Comparison of ENCODE assay signal across 8 mouse cellular contexts in genomic region chr6:52221337-52221992, GRCm38 (mm10). TPM values are rescaled to one million over a fixed set of nuclear protein-coding genes. Genes with fewer than 3 reads are reported as not detected.
DNase-seq lines count a peak whose midpoint lies in the region; ATAC-seq and TF ChIP-seq lines count a peak whose summit lies in the region.

Gene Hoxa7, minus strand, starts transcription at chr6:52221854.

- peak within 1 kb of the TSS; percentile 78 for H3K9ac ChIP-seq in CH12.LX (ENCODE audit: insufficient read depth, low read depth)
- H3K9ac ChIP-seq in forebrain, embryonic 12.5 days: no peak within 1 kb of the TSS
- H3K9ac ChIP-seq in heart, embryonic 16.5 days (ENCODE audit: low read length): peak within 1 kb of the TSS; percentile 68
- no peak within 1 kb of the TSS for H3K9ac ChIP-seq in liver, embryonic 14.5 days (replicated peaks)
- H3K9ac ChIP-seq in stomach, embryonic 15.5 days: peak within 1 kb of the TSS; percentile 19; the same call in 1 of the 2 replicates

- TF ChIP-seq POLR2A in CH12.LX (IDR thresholded peaks at IDR 0.05; ENCODE audit: low read depth, low read length): peak; percentile 45; the same call in 1 of the 2 replicates

- peaks cover 0 to 6% of the 10 kb centered on the region in 2 experiments for H3K36me3 ChIP-seq in CH12.LX (replicated peaks in 1 of 2; ENCODE audit: control insufficient read depth in 1 of 2, insufficient read depth in 1 of 2, low read length in 1 of 2)
- H3K36me3 ChIP-seq in forebrain, embryonic 12.5 days (replicated peaks): no peaks in the 10 kb centered on the region
- H3K36me3 ChIP-seq in heart, embryonic 16.5 days (ENCODE audit: control insufficient read depth, insufficient read depth): no peaks in the 10 kb centered on the region
- H3K36me3 ChIP-seq in liver, embryonic 14.5 days (replicated peaks; ENCODE audit: control insufficient read depth, insufficient read depth, low read depth): no peaks in the 10 kb centered on the region
- no peaks in the 10 kb centered on the region for H3K36me3 ChIP-seq in stomach, embryonic 15.5 days

- in situ Hi-C loops in CH12.LX (cut with MboI; ENCODE audit: low pct_ligation_motif_present, low pct_unique_long_range_greater_than_20kb, low sequenced_read_pairs): loop anchor here (10.0 to 25.0 kb wide), 3 partner anchors 209 to 1007 kb away; partner anchors contain the start of gene Skap2

- peak within 1 kb of the TSS; percentile 18; the same call in 1 of the 2 replicates for H3K27ac ChIP-seq in CH12.LX (ENCODE audit: insufficient read depth, low read depth)
- no peak within 1 kb of the TSS for H3K27ac ChIP-seq in forebrain, embryonic 12.5 days
- H3K27ac ChIP-seq in heart, embryonic 16.5 days (ENCODE audit: low read length): no peak within 1 kb of the TSS
- H3K27ac ChIP-seq in liver, embryonic 14.5 days: no peak within 1 kb of the TSS
- H3K27ac ChIP-seq in stomach, embryonic 15.5 days: peak within 1 kb of the TSS; percentile 44; the same call in 1 of the 2 replicates

- H3K4me3 ChIP-seq in CH12.LX (replicated peaks in 1 of 3; ENCODE audit: low read depth in 2 of 3, low read length in 2 of 3, poor library complexity in 1 of 3): peak within 1 kb of the TSS; percentile 75 to 87 (median 76)
- peak within 1 kb of the TSS; percentile 39 for H3K4me3 ChIP-seq in forebrain, embryonic 12.5 days (replicated peaks)
- peak within 1 kb of the TSS; percentile 71 for H3K4me3 ChIP-seq in heart, embryonic 16.5 days (ENCODE audit: low read length)
- H3K4me3 ChIP-seq in liver, embryonic 14.5 days (ENCODE audit: insufficient read depth in 1 of 2, low read depth in 2 of 2, low read length in 2 of 2): peak within 1 kb of the TSS; percentile 49 to 51
- H3K4me3 ChIP-seq in stomach, embryonic 15.5 days (replicated peaks): peak within 1 kb of the TSS; percentile 57

- peak; percentile 83 to 98 for TF ChIP-seq CTCF in CH12.LX (conservative IDR thresholded peaks at IDR 0.05 in 1 of 2, IDR thresholded peaks at IDR 0.05 in 1 of 2; ENCODE audit: low read depth in 2 of 2, low read length in 2 of 2)
- peak; percentile 91 for TF ChIP-seq CTCF in liver, embryonic 14.5 days (IDR thresholded peaks at IDR 0.05; ENCODE audit: low read depth)

- DNase-seq in CH12.LX (ENCODE audit: extremely low read depth): peak; percentile 89
- peak; percentile 36 for DNase-seq in c-Kit-positive CD71-positive TER-119-positive erythroid progenitor cells, embryonic 14.5 days (ENCODE audit: low spot score)
- DNase-seq in kidney, postnatal 36 days: peak; percentile 95 to 97
- peak in 2 of 3 experiments; percentile 26 for DNase-seq in liver, embryonic 14.5 days (ENCODE audit: low read depth in 3 of 3, low spot score in 3 of 3)
- DNase-seq in neural tube, embryonic 10.5 days (ENCODE audit: extremely low spot score, low spot score): peak; percentile 97

- peak; percentile 61 for ATAC-seq in forebrain, embryonic 12.5 days (ENCODE audit: low FRiP score)
- peak; percentile 71; the same call in 1 of the 2 replicates for ATAC-seq in heart, embryonic 16.5 days (replicated peaks; ENCODE audit: extremely low read depth, insufficient read depth, low FRiP score)
- no peak for ATAC-seq in liver, embryonic 14.5 days (ENCODE audit: insufficient read depth)
- ATAC-seq in stomach, embryonic 15.5 days (ENCODE audit: insufficient read depth, low FRiP score, low read depth): peak; percentile 68; the same call in 1 of the 2 replicates

- peak within 1 kb of the TSS; percentile 57 for H3K4me2 ChIP-seq in CH12.LX (ENCODE audit: insufficient read depth, low read depth, poor library complexity, severe bottlenecking)
- peak within 1 kb of the TSS; percentile 61 for H3K4me2 ChIP-seq in forebrain, embryonic 12.5 days
- peak within 1 kb of the TSS; percentile 97 for H3K4me2 ChIP-seq in heart, embryonic 16.5 days (ENCODE audit: low read depth, low read length)
- H3K4me2 ChIP-seq in liver, embryonic 14.5 days (ENCODE audit: low read depth): peak within 1 kb of the TSS; percentile 69
- peak within 1 kb of the TSS; percentile 97 for H3K4me2 ChIP-seq in stomach, embryonic 15.5 days

- peak; percentile 97 for TF ChIP-seq RAD21 in CH12.LX (IDR thresholded peaks at IDR 0.05; ENCODE audit: low read depth, low read length)

- H3K9me3 ChIP-seq in CH12.LX (replicated peaks; ENCODE audit: low read length): peaks cover 24% of the 10 kb centered on the region
- no peaks in the 10 kb centered on the region for H3K9me3 ChIP-seq in forebrain, embryonic 12.5 days
- no peaks in the 10 kb centered on the region for H3K9me3 ChIP-seq in heart, embryonic 16.5 days (replicated peaks; ENCODE audit: control insufficient read depth, low read length)
- no peaks in the 10 kb centered on the region for H3K9me3 ChIP-seq in liver, embryonic 14.5 days (ENCODE audit: control insufficient read depth, low read length)
- no peaks in the 10 kb centered on the region for H3K9me3 ChIP-seq in stomach, embryonic 15.5 days

- H3K4me1 ChIP-seq in CH12.LX (ENCODE audit: control insufficient read depth in 1 of 2, insufficient read depth in 2 of 2): peaks cover 0 to 13% of the 10 kb centered on the region in 2 experiments; a peak in 2 of 4 replicates
- H3K4me1 ChIP-seq in forebrain, embryonic 12.5 days: peaks cover 16% of the 10 kb centered on the region
- H3K4me1 ChIP-seq in heart, embryonic 16.5 days (ENCODE audit: control insufficient read depth, insufficient read depth, low read length): peaks cover 11% of the 10 kb centered on the region
- no peaks in the 10 kb centered on the region for H3K4me1 ChIP-seq in liver, embryonic 14.5 days (replicated peaks; ENCODE audit: control insufficient read depth in 2 of 2, insufficient read depth in 2 of 2, low read length in 1 of 2)
- H3K4me1 ChIP-seq in stomach, embryonic 15.5 days: peaks cover 24% of the 10 kb centered on the region

- under 1% methylated on average over 46 of the region's 46 CpGs for WGBS in forebrain, embryonic 12.5 days
- WGBS in heart, embryonic 16.5 days: under 1% methylated on average over 46 of the region's 46 CpGs
- 1% methylated on average over 46 of the region's 46 CpGs for WGBS in liver, embryonic 14.5 days (ENCODE audit: insufficient replicate concordance)
- WGBS in stomach, embryonic 15.5 days: under 1% methylated on average over 46 of the region's 46 CpGs

- H3K79me2 ChIP-seq in CH12.LX (replicated peaks; ENCODE audit: control insufficient read depth, extremely low read depth, insufficient read depth, poor library complexity, severe bottlenecking): no peaks in the 10 kb centered on the region

- no peak for TF ChIP-seq EP300 in CH12.LX (IDR thresholded peaks at IDR 0.05; ENCODE audit: low read length)
- TF ChIP-seq EP300 in liver, embryonic 14.5 days (IDR thresholded peaks at IDR 0.05; ENCODE audit: low read depth): no peak

- dilution Hi-C loops in CH12.LX (cut with MboI; ENCODE audit: extremely low pct_ligation_motif_present, extremely low pct_unique_long_range_greater_than_20kb, low sequenced_read_pairs): no loop called here

- H3K27me3 ChIP-seq in CH12.LX (replicated peaks): no peaks in the 10 kb centered on the region
- peaks cover 99% of the 10 kb centered on the region for H3K27me3 ChIP-seq in forebrain, embryonic 12.5 days
- peaks cover 96% of the 10 kb centered on the region for H3K27me3 ChIP-seq in heart, embryonic 16.5 days (ENCODE audit: control insufficient read depth, insufficient read depth, low read length)
- peaks cover 100% of the 10 kb centered on the region for H3K27me3 ChIP-seq in liver, embryonic 14.5 days (ENCODE audit: control insufficient read depth, insufficient read depth, low read length)
- H3K27me3 ChIP-seq in stomach, embryonic 15.5 days (replicated peaks): peaks cover 93% of the 10 kb centered on the region

TF ChIP-seq in CH12.LX, 34 proteins besides CTCF, POLR2A, EP300 and RAD21 (continues in another document):
- TF ChIP-seq GABPA (IDR thresholded peaks at IDR 0.05; ENCODE audit: insufficient replicate concordance, low read depth, low read length) (no peak), USF1 (IDR thresholded peaks at IDR 0.05; ENCODE audit: low read depth, low read length) (no peak), E2F4 (IDR thresholded peaks at IDR 0.05; ENCODE audit: insufficient replicate concordance, low read depth, low read length) (no peak), SMC3 (IDR thresholded peaks at IDR 0.05; ENCODE audit: low read depth, low read length) (peak; percentile 85), ZC3H11A (IDR thresholded peaks at IDR 0.05; ENCODE audit: low read depth, low read length) (peak; percentile 96), MEF2A (IDR thresholded peaks at IDR 0.05; ENCODE audit: borderline replicate concordance, low read depth, low read length) (peak; percentile 52), ELF1 (IDR thresholded peaks at IDR 0.05; ENCODE audit: low read depth, low read length) (peak; percentile 45; the same call in 1 of the 2 replicates), POLR2AphosphoS2 (IDR thresholded peaks at IDR 0.05; ENCODE audit: low read depth, low read length) (no peak), RCOR1 (conservative IDR thresholded peaks at IDR 0.05; ENCODE audit: low read depth, low read length) (0 out of 2 replicates have a peak, but pooled peaks have one; percentile 47), USF2 (conservative IDR thresholded peaks at IDR 0.05; ENCODE audit: low read depth, low read length) (no peak), MAFK (IDR thresholded peaks at IDR 0.05; ENCODE audit: insufficient replicate concordance, low read length) (no peak), PAX5 (IDR thresholded peaks at IDR 0.05; ENCODE audit: low read length) (no peak), UBTF (IDR thresholded peaks at IDR 0.05; ENCODE audit: low read depth, low read length) (no peak), SIN3A (IDR thresholded peaks at IDR 0.05; ENCODE audit: low read length) (peak; percentile 64; the same call in 1 of the 2 replicates), MXI1 (IDR thresholded peaks at IDR 0.05; ENCODE audit: low read depth, low read length) (peak; percentile 59; the same call in 1 of the 2 replicates), JUN (IDR thresholded peaks at IDR 0.05; ENCODE audit: insufficient read depth, low read depth, low read length) (no peak), CHD1 (IDR thresholded peaks at IDR 0.05; ENCODE audit: low read depth, low read length) (no peak), KAT2A (IDR thresholded peaks at IDR 0.05; ENCODE audit: insufficient replicate concordance, low read length) (no peak), NELFE (IDR thresholded peaks at IDR 0.05; ENCODE audit: low read depth, low read length) (peak; percentile 63), CHD2 (IDR thresholded peaks at IDR 0.05; ENCODE audit: low read length) (no peak)

RNA-seq across cellular contexts. Expression of gene Hoxa7, which starts in this region (rescaled TPM):
- total RNA-seq in CH12.LX (2012; rRNA removed) (0.71 and 1.1 TPM in 2 replicates), CH12.LX (2014; rRNA removed) (0.85 and 1.0 TPM in 2 replicates)
- polyA plus RNA-seq in CH12.LX (2012; ENCODE audit: insufficient read length, low read depth): 1.4 TPM in 2 replicates
- polyA plus RNA-seq in forebrain, embryonic 12.5 days (2016; fragmentation: Nextera tagmentation; extraction: Ambion mirVana): not detected in 2 replicates
- polyA plus RNA-seq in heart, embryonic 16.5 days (2015; fragmentation: Nextera tagmentation; extraction: Ambion mirVana): 0.35 and 0.38 TPM in 2 replicates
- 0.18 and 0.26 TPM in 2 replicates for polyA plus RNA-seq in liver, embryonic 14.5 days (2012; rRNA removed)
- polyA plus RNA-seq in liver, embryonic 14.5 days (2014; fragmentation: Nextera tagmentation; extraction: Ambion mirVana): 0.18 and 0.23 TPM in 2 replicates
- polyA plus RNA-seq in stomach, embryonic 15.5 days (2015; fragmentation: Nextera tagmentation; extraction: Ambion mirVana): 7.6 and 12.1 TPM in 2 replicates

Comparison
In these comparisons a context has a peak if more than half of its experiments do, and no peak if none do; other contexts are left out.
1. Peak in ATAC-seq, H3K4me3 ChIP-seq and H3K4me2 ChIP-seq in forebrain, embryonic 12.5 days; RNA of the gene not detected or under 1 TPM.
2. Peak in ATAC-seq, H3K4me3 ChIP-seq, H3K9ac ChIP-seq and H3K4me2 ChIP-seq in heart, embryonic 16.5 days; RNA of the gene not detected or under 1 TPM.
3. Peak in DNase-seq, H3K4me3 ChIP-seq and H3K4me2 ChIP-seq in liver, embryonic 14.5 days; RNA of the gene not detected or under 1 TPM.
4. DNase-seq: peak in every context shown above with its lines; median percentile 97 in neural tube, embryonic 10.5 days; 96 in kidney, postnatal 36 days; 89 in CH12.LX; 36 in c-Kit-positive CD71-positive TER-119-positive erythroid progenitor cells, embryonic 14.5 days; 26 in liver, embryonic 14.5 days.
5. H3K27ac ChIP-seq: peak in CH12.LX (single experiment) and stomach, embryonic 15.5 days (single experiment); none in forebrain, embryonic 12.5 days (single experiment), heart, embryonic 16.5 days (single experiment) and liver, embryonic 14.5 days (single experiment).
6. H3K9ac ChIP-seq: peak in CH12.LX (single experiment) and stomach, embryonic 15.5 days (single experiment); none in forebrain, embryonic 12.5 days (single experiment) and liver, embryonic 14.5 days (single experiment).
7. Peak in every context shown above with its lines, with median percentiles within 50 percentile points of each other: H3K4me2 ChIP-seq and H3K4me3 ChIP-seq.